Mouse (Mus musculus) monocyte, adult 5-6 weeks (primary cell): Measurements from ENCODE around the gene Tapbp. TPM values are rescaled to one million over a fixed set of nuclear protein-coding genes. Genes with fewer than 3 reads are reported as not detected.
A peak's percentile ranks its signal among the peaks of the same experiment; 100 is the strongest.

Experiments used
- ATAC-seq: fragments of 153-309, 156-312 bp; replicated peaks from 2 replicates; pipeline ENCODE4 v1.8.0; 2017; ENCODE audit warnings: mild to moderate bottlenecking; ENCODE audit not compliant: low TSS enrichment, insufficient number of reproducible peaks, severe bottlenecking, poor library complexity, low FRiP score
- total RNA-seq: library from RNA; stranded (forward); fragments of 200-1000, 200-491, 200-594 nt; gene quantifications from 3 replicates; pipeline ENCODE4 v1.2.3, GENCODE M21; 2017

Tapbp gene
- total RNA-seq, 1 experiment from 2014 or later = 140 TPM

- no peak; the same call in 1 of the 2 replicates for ATAC-seq
These were observed 39.2 kb downstream of the Tapbp start for GRCm38 (mm10) chr17:33954646-33955554.

DNA sequence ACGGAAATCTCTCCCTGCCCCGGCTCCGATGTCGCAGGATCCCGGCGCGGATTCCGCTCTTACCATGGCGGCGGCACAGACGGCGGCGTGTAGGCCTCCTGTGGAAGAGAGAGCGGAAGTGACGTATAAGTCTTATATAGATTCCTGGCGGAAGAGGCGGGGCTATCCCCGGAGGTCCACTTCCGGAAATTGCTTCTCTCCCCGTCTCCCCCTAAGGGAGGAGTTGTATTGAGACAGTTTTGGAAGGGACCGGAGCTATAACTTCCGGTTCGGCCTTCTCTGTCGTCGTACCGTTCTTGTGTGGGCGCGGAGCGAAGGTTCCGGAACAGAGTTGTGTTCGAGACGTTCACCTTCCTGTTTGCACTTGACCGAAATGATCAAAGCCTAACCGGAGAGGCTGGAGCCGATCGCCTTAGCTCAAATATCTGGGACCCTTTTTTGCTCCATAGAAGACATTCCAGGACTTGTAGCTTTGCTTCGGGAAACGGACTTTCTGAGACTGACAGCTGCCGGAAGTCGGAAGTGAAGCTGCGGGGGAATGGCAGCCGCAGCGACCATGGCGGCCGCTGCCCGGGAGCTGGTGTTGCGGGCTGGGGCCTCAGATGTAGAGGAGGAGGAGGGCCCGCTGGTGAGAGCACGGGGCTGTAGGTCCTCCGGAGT lies 40.0 kb downstream of the Tapbp start, which contains the start of the genes Vps52 and Rps18:
Gene Vps52, plus strand, starts transcription at position 258 of the 660 bp plus-strand sequence.
Gene Rps18, minus strand, starts transcription at position 447 of the 660 bp plus-strand sequence.
- peak; percentile 89 for ATAC-seq

- ATAC-seq = no peak
These were observed 40.6 kb downstream of the Tapbp start for GRCm38 (mm10) chr17:33956336-33956735.

DNA sequence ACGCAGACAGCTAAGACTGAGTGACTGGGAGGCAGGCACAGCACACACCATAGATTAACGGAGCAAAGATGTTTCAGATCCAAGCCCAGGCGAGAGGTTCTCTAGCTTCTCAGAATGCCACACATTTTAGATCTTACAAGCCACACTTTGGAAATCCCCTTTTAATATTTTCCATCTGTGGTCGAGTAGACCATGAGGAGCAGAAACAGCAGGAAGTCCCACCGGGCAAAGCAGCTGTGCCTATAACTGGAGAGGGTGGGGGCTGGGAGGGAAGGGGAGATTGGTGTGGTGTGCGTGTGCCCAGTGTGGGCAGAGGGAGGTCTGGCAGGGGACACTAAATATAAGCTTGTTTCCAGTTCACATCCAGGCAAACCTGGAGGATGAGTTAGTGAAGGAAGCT lies 41.8 kb downstream of the Tapbp start:
- no peak for ATAC-seq

GRCm38 (mm10) chr17:33958451-33958850 lies 42.8 kb downstream of the Tapbp start:
- no peak for ATAC-seq

- no peak for ATAC-seq
These were observed 43.4 kb downstream of the Tapbp start for GRCm38 (mm10) chr17:33959135-33959534.

GRCm38 (mm10) chr17:33959948-33960347 lies 44.2 kb downstream of the Tapbp start:
- ATAC-seq = no peak

GRCm38 (mm10) chr17:33962876-33963275 lies 47.2 kb downstream of the Tapbp start:
- no peak for ATAC-seq

DNA sequence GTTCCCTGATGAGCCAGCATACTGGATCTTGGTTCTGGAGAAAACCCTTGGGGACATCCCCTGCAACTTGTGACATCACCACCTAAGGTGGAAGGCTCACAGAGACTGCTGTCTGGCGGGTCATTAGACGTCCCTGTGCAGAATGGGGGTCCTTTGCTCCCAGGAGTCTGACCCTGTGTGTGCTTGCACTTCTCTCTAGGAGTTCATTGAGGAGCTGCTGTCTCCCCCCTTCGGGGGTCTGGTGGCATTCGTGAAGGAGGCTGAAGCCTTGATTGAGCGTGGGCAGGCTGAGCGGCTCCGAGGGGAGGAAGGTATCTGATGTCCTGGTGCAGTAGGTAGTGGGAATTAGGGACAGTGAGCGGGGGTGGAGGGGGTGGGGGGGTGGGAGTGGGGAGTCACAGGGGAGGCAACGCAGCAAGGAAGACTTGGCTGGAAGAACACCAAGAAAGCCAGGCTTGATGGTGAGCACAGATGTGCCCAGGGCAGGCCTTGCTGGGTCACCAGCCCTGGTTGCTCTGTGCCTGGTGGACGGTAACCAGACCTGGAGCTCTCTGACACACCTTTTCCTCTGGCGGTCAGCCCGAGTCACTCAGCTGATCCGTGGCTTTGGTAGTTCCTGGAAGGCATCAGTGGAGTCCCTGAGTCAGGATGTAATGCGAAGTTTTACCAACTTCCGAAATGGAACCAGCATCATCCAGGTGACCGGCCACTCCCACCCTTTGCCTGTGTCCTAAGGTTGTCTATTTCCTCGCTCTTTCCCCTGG lies 49.6 kb downstream of the Tapbp start:
- no peak for ATAC-seq

GRCm38 (mm10) chr17:33965846-33966550 lies 50.3 kb downstream of the Tapbp start:
- ATAC-seq = no peak

GRCm38 (mm10) chr17:33968489-33968888 lies 52.8 kb downstream of the Tapbp start:
- ATAC-seq = peak; percentile 93

DNA sequence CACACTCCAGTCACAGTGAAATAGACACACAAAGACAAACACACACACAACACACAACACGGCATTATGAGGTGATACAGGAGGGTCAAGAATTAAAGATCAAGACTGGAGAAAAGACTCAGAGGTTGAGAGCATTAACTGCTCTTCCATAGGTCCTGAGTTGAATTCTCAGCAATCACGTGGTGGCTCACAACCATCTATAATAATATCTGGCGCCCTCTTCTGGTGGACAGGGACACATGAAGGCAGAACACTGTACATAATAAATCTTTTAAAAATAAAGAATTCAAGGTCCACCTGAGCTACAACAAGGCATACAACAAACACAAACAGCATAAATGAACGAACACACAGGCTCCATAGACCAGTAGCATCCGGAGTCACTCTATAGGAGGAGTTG lies 53.2 kb downstream of the Tapbp start:
- 0 out of 2 replicates have a peak, but pooled peaks have one; percentile 29 for ATAC-seq

- ATAC-seq = no peak
These were observed 53.7 kb downstream of the Tapbp start for GRCm38 (mm10) chr17:33969394-33969793.

GRCm38 (mm10) chr17:33972691-33973090 lies 57.0 kb downstream of the Tapbp start:
- no peak for ATAC-seq

DNA sequence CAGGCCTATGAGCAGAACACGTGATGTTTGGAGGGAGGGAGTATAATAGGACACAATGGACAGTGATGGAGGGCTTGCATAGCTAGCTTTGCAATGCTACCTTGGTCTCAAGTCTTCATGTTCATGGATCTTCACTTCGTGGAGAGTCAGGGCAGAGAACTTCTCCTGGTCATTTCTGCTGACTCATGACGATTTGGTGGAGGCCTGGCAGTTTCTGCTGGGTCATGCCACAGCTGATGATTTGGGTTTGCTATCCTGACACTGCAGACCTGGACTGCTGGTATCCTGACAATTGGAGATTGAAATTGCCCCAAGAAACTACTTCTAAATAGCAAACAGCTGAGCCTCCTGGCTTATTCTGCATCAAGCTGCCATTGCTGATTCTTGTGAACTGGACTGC lies 57.9 kb downstream of the Tapbp start:
- ATAC-seq = no peak

GRCm38 (mm10) chr17:33977861-33978557 lies 62.3 kb downstream of the Tapbp start:
- no peak for ATAC-seq

- peak; percentile 89 for ATAC-seq
These were observed 62.9 kb downstream of the Tapbp start for GRCm38 (mm10) chr17:33978631-33979031.
